Mouse (Mus musculus) embryonic facial prominence, embryonic 12.5 days (tissue): ENCODE results near the gene Fam118b. TPM values are rescaled to one million over a fixed set of nuclear protein-coding genes. Genes with fewer than 3 reads are reported as not detected.

Source experiments
- polyA plus RNA-seq: library from polyadenylated mRNA; unstranded; fragments of >200 nt; fragmentation: Nextera tagmentation; extraction: Ambion mirVana; gene quantifications from 2 replicates; pipeline ENCODE4 v1.2.1, GENCODE M21; 2016

Gene Fam118b
- polyA plus RNA-seq, 1 experiment from 2014 or later, result 58.5 TPM

Other genes starting within 250 kb of the Fam118b start
- gene St3gal4, start 148.5 kb downstream of the Fam118b start, polyA plus RNA-seq, result 32.4 and 35.9 TPM in 2 replicates
- gene Dcps, start 91.7 kb downstream of the Fam118b start, polyA plus RNA-seq, result 77.6 and 83.5 TPM in 2 replicates
- gene Srpr, start 67.6 kb downstream of the Fam118b start, polyA plus RNA-seq, result 108 and 112 TPM in 2 replicates
- gene Tirap, start 67.5 kb downstream of the Fam118b start, polyA plus RNA-seq, result 11.6 and 13.3 TPM in 2 replicates
- 49.5 and 52.7 TPM in 2 replicates for gene Foxred1, start 56.8 kb downstream of the Fam118b start, polyA plus RNA-seq
- gene Rpusd4, start 60 bp upstream of the Fam118b start, polyA plus RNA-seq, result 30.1 and 34.9 TPM in 2 replicates
- gene Cdon, start 153.3 kb upstream of the Fam118b start, polyA plus RNA-seq, result 18.3 and 20.8 TPM in 2 replicates